Comparison of ENCODE assay signal across 14 mouse cellular contexts in the genomic region with DNA sequence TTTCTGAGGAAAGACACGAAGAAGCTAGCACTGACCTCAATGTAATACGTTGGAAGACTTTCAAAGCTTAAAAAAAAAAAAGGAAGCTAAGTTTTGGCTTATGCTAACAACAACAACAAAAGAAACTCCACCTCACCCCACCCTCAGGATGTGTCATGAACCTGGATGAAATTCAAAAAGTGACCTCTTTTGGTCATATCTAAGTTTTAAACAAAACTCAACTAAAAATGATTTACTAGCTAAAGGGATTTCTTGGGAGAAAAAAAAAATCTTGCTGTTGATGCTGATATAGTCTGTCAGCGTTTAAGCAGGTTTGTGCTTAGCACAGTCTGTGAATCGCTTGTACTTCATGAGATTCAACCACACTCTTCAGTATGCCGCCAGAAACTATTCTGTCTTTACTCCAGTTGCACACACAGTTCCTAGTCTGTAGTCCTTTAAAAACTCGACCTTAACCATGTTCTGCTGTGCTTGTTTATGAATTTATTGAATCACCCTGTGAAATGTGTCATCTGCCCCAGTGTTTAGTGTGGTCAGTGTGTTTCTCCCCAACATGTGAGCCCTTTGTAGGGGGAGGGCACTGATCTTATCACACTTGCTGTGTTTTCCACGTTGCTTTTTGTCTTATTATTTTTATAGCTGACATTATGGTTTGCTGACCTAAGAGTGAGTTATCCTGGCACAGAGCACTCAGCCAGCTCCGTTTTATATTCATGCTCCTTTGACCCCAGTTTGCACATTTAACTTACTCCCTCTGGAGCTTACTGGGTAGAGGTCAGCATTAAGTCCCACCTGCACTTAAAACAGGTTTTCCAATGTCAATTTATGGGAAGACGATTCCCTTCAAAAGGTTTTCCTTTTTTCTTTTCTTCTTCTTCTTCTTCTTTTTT. TPM values are rescaled to one million over a fixed set of nuclear protein-coding genes. Genes with fewer than 3 reads are reported as not detected.
DNase-seq lines count a peak whose midpoint lies in the region; ATAC-seq and TF ChIP-seq lines count a peak whose summit lies in the region.
"Had no signal": no experiment of that assay in that cellular context is flagged by ENCODE, and none has a peak within 500 bp of the region (broad histone marks: within the 10 kb centered on the region; RNA-seq: fewer than 3 reads in every experiment).

No protein-coding gene starts in this region.

- no peaks in the 10 kb centered on the region for H3K36me3 ChIP-seq in heart, embryonic 13.5 days
- H3K36me3 ChIP-seq in liver, adult 2 months (ENCODE audit: control insufficient read depth, insufficient read depth, low read length): no peaks in the 10 kb centered on the region
- no peaks in the 10 kb centered on the region for H3K36me3 ChIP-seq in liver, embryonic 12.5 days
- no peaks in the 10 kb centered on the region for H3K36me3 ChIP-seq in midbrain, postnatal 0 days (ENCODE audit: insufficient read depth, low read length)
- H3K36me3 ChIP-seq in hindbrain, embryonic 13.5 days: no peaks in the 10 kb centered on the region
- H3K36me3 ChIP-seq: embryonic facial prominence, embryonic 13.5 days; limb, embryonic 13.5 days; midbrain, embryonic 13.5 days; neural tube, embryonic 13.5 days had no signal

- TF ChIP-seq CTCF in liver, adult 2 months (IDR thresholded peaks at IDR 0.05; ENCODE audit: low read depth, low read length): no peak
- TF ChIP-seq CTCF in midbrain, postnatal 0 days (IDR thresholded peaks at IDR 0.05): no peak

- H3K27me3 ChIP-seq in heart, embryonic 13.5 days (replicated peaks): no peaks in the 10 kb centered on the region
- no peaks in the 10 kb centered on the region for H3K27me3 ChIP-seq in liver, adult 2 months (ENCODE audit: control insufficient read depth, insufficient read depth, low read length)
- H3K27me3 ChIP-seq in liver, embryonic 12.5 days (replicated peaks): no peaks in the 10 kb centered on the region
- H3K27me3 ChIP-seq in midbrain, postnatal 0 days (ENCODE audit: insufficient read depth, low read length): no peaks in the 10 kb centered on the region
- no peaks in the 10 kb centered on the region for H3K27me3 ChIP-seq in hindbrain, embryonic 13.5 days
- H3K27me3 ChIP-seq: embryonic facial prominence, embryonic 13.5 days; forebrain, embryonic 13.5 days; limb, embryonic 13.5 days; midbrain, embryonic 13.5 days; neural tube, embryonic 13.5 days had no signal

- no peak overlapping the region for H3K4me2 ChIP-seq in heart, embryonic 13.5 days
- H3K4me2 ChIP-seq in liver, embryonic 12.5 days: no peak overlapping the region
- H3K4me2 ChIP-seq in midbrain, postnatal 0 days (ENCODE audit: low read depth, low read length, poor library complexity, severe bottlenecking): no peak overlapping the region
- H3K4me2 ChIP-seq in hindbrain, embryonic 13.5 days: no peak overlapping the region
- H3K4me2 ChIP-seq: embryonic facial prominence, embryonic 13.5 days; forebrain, embryonic 13.5 days; limb, embryonic 13.5 days; midbrain, embryonic 13.5 days; neural tube, embryonic 13.5 days had no signal

- no peak overlapping the region for H3K9ac ChIP-seq in heart, embryonic 13.5 days
- peak overlapping the region; percentile 50; the same call in 1 of the 2 replicates for H3K9ac ChIP-seq in liver, adult 2 months (ENCODE audit: low read depth, low read length)
- H3K9ac ChIP-seq in liver, embryonic 12.5 days: no peak overlapping the region
- no peak overlapping the region for H3K9ac ChIP-seq in midbrain, postnatal 0 days (replicated peaks; ENCODE audit: low read length, poor library complexity, severe bottlenecking)
- H3K9ac ChIP-seq in hindbrain, embryonic 13.5 days: no peak overlapping the region
- H3K9ac ChIP-seq: embryonic facial prominence, embryonic 13.5 days; forebrain, embryonic 13.5 days; limb, embryonic 13.5 days; midbrain, embryonic 13.5 days; neural tube, embryonic 13.5 days had no signal

- 0 out of 2 replicates have a peak overlapping the region, but pooled peaks have one; percentile 20 for H3K27ac ChIP-seq in heart, embryonic 13.5 days (replicated peaks)
- H3K27ac ChIP-seq in liver, adult 2 months (replicated peaks; ENCODE audit: insufficient read depth, low read depth, low read length): peak overlapping the region; percentile 85
- no peak overlapping the region for H3K27ac ChIP-seq in liver, embryonic 12.5 days
- H3K27ac ChIP-seq in midbrain, postnatal 0 days (ENCODE audit: low read depth, low read length): no peak overlapping the region
- no peak overlapping the region for H3K27ac ChIP-seq in hindbrain, embryonic 13.5 days
- H3K27ac ChIP-seq: embryonic facial prominence, embryonic 13.5 days; forebrain, embryonic 13.5 days; limb, embryonic 13.5 days; midbrain, embryonic 13.5 days; neural tube, embryonic 13.5 days had no signal

- H3K4me3 ChIP-seq in heart, embryonic 13.5 days: no peak overlapping the region
- no peak overlapping the region for H3K4me3 ChIP-seq in liver, adult 2 months (ENCODE audit: insufficient read depth, low read depth, low read length)
- no peak overlapping the region for H3K4me3 ChIP-seq in liver, embryonic 12.5 days
- no peak overlapping the region for H3K4me3 ChIP-seq in midbrain, postnatal 0 days (ENCODE audit: low read depth, low read length)
- no peak overlapping the region for H3K4me3 ChIP-seq in hindbrain, embryonic 13.5 days
- H3K4me3 ChIP-seq: embryonic facial prominence, embryonic 13.5 days; forebrain, embryonic 13.5 days; limb, embryonic 13.5 days; midbrain, embryonic 13.5 days; neural tube, embryonic 13.5 days had no signal

- intact Hi-C loops in heart, postnatal 25 days (cut with DNase I): no loop called here

- ATAC-seq in heart, embryonic 13.5 days (ENCODE audit: extremely low read depth, insufficient number of reproducible peaks, low FRiP score, low TSS enrichment): no peak; the same call in 1 of the 2 replicates
- ATAC-seq in liver, embryonic 12.5 days: no peak
- peak; percentile 49 for ATAC-seq in monocyte, adult 5-6 weeks (replicated peaks; ENCODE audit: insufficient number of reproducible peaks, low FRiP score, low TSS enrichment, poor library complexity, severe bottlenecking)
- no peak for ATAC-seq in midbrain, postnatal 0 days (ENCODE audit: low FRiP score)
- ATAC-seq in hindbrain, embryonic 13.5 days (ENCODE audit: low FRiP score): no peak
- ATAC-seq: forebrain, embryonic 13.5 days; midbrain, embryonic 13.5 days had no signal

- no peak for DNase-seq in heart, postnatal 25 days (ENCODE audit: low spot score)
- peak; percentile 67 for DNase-seq in liver, adult 2 months (ENCODE audit: extremely low read depth, low read depth, low spot score)
- DNase-seq in adrenal gland, postnatal 36 days: peak; percentile 17 to 30
- no peak for DNase-seq in midbrain, postnatal 0 days (ENCODE audit: low spot score)
- DNase-seq: cerebellum, adult 9-11 months had no signal

- WGBS in heart, embryonic 13.5 days: 64% methylated on average over 9 of the region's 9 CpGs
- WGBS in liver, adult 2 months: 12% methylated on average over 9 of the region's 9 CpGs
- WGBS in liver, embryonic 12.5 days (ENCODE audit: insufficient replicate concordance): 60% methylated on average over 9 of the region's 9 CpGs
- 76% methylated on average over 9 of the region's 9 CpGs for WGBS in midbrain, postnatal 0 days
- 84% methylated on average over 9 of the region's 9 CpGs for WGBS in hindbrain, embryonic 13.5 days

- H3K4me1 ChIP-seq in heart, embryonic 13.5 days: peaks cover 26% of the 10 kb centered on the region
- H3K4me1 ChIP-seq in liver, adult 2 months (ENCODE audit: control insufficient read depth, insufficient read depth, low read length): peaks cover 25% of the 10 kb centered on the region
- peaks cover 14% of the 10 kb centered on the region for H3K4me1 ChIP-seq in liver, embryonic 12.5 days
- H3K4me1 ChIP-seq in midbrain, postnatal 0 days (ENCODE audit: insufficient read depth, low read length): no peaks in the 10 kb centered on the region
- no peaks in the 10 kb centered on the region for H3K4me1 ChIP-seq in hindbrain, embryonic 13.5 days (replicated peaks)
- H3K4me1 ChIP-seq: midbrain, embryonic 13.5 days had no signal

- no peaks in the 10 kb centered on the region for H3K9me3 ChIP-seq in heart, embryonic 13.5 days
- H3K9me3 ChIP-seq in liver, embryonic 12.5 days (replicated peaks): no peaks in the 10 kb centered on the region
- H3K9me3 ChIP-seq in midbrain, postnatal 0 days (ENCODE audit: low read length): no peaks in the 10 kb centered on the region
- H3K9me3 ChIP-seq in hindbrain, embryonic 13.5 days: no peaks in the 10 kb centered on the region
- H3K9me3 ChIP-seq: embryonic facial prominence, embryonic 13.5 days; forebrain, embryonic 13.5 days; limb, embryonic 13.5 days; midbrain, embryonic 13.5 days; neural tube, embryonic 13.5 days had no signal

- no peak for TF ChIP-seq POLR2A in liver, adult 2 months (IDR thresholded peaks at IDR 0.05; ENCODE audit: extremely low read depth, insufficient read depth, low read length)

- peaks cover 5% of the 10 kb centered on the region; the same call in 1 of the 2 replicates for H3K79me2 ChIP-seq in liver, adult 2 months (ENCODE audit: control insufficient read depth, insufficient read depth, low read length)

RNA-seq across cellular contexts. Expression of gene Prkd3, which starts 25.4 kb away (rescaled TPM):
- 23.9 and 24.8 TPM in 2 replicates for polyA plus RNA-seq in heart, embryonic 13.5 days (2015; fragmentation: Nextera tagmentation; extraction: Ambion mirVana)
- total RNA-seq in heart, postnatal 25 days (2021): 10 to 100 TPM; 16.5 to 19.8 TPM
- total RNA-seq in liver, adult 2 months (2014; rRNA removed): 191 and 211 TPM in 2 replicates
- polyA plus RNA-seq in liver, adult 2 months (2012; rRNA removed): 71.8 and 79.6 TPM in 2 replicates
- polyA plus RNA-seq in liver, embryonic 12.5 days (2016; fragmentation: Nextera tagmentation; extraction: Ambion mirVana): 12.9 and 13.3 TPM in 2 replicates
- 10 to 100 TPM; 26.0 to 32.2 TPM for total RNA-seq in adrenal gland, postnatal 36 days (2021)
- 85.4 to 117 TPM (median 96.5 TPM) in 3 replicates for total RNA-seq in monocyte, adult 5-6 weeks (2017)
- 15.5 and 20.1 TPM in 2 replicates for total RNA-seq in midbrain, postnatal 0 days (2014; rRNA removed)
- polyA plus RNA-seq in midbrain, postnatal 0 days (2015; fragmentation: Nextera tagmentation; extraction: Ambion mirVana): 4.9 and 5.9 TPM in 2 replicates
- 17.6 and 18.8 TPM in 2 replicates for polyA plus RNA-seq in hindbrain, embryonic 13.5 days (2015; fragmentation: Nextera tagmentation; extraction: Ambion mirVana)

RNA-seq across cellular contexts. Expression of gene Qpct, which starts 56.5 kb away (rescaled TPM):
- polyA plus RNA-seq in heart, embryonic 13.5 days (2015; fragmentation: Nextera tagmentation; extraction: Ambion mirVana): 36.5 and 36.6 TPM in 2 replicates
- 1 to 10 TPM; 5.9 to 7.2 TPM for total RNA-seq in heart, postnatal 25 days (2021)
- total RNA-seq in liver, adult 2 months (2014; rRNA removed): 17.6 and 26.6 TPM in 2 replicates
- 9.8 and 12.1 TPM in 2 replicates for polyA plus RNA-seq in liver, adult 2 months (2012; rRNA removed)
- polyA plus RNA-seq in liver, embryonic 12.5 days (2016; fragmentation: Nextera tagmentation; extraction: Ambion mirVana): 10.0 and 11.7 TPM in 2 replicates
- 1 to 10 TPM; 8.1 to 8.2 TPM for total RNA-seq in adrenal gland, postnatal 36 days (2021)
- 4.3 to 7.2 TPM (median 6.2 TPM) in 3 replicates for total RNA-seq in monocyte, adult 5-6 weeks (2017)
- 27.9 and 28.0 TPM in 2 replicates for total RNA-seq in midbrain, postnatal 0 days (2014; rRNA removed)
- polyA plus RNA-seq in midbrain, postnatal 0 days (2015; fragmentation: Nextera tagmentation; extraction: Ambion mirVana): 30.2 and 35.7 TPM in 2 replicates
- polyA plus RNA-seq in hindbrain, embryonic 13.5 days (2015; fragmentation: Nextera tagmentation; extraction: Ambion mirVana): 12.4 and 13.2 TPM in 2 replicates

RNA-seq across cellular contexts. Expression of gene Ndufaf7, which starts 58.2 kb away (rescaled TPM):
- 57.9 and 66.6 TPM in 2 replicates for polyA plus RNA-seq in heart, embryonic 13.5 days (2015; fragmentation: Nextera tagmentation; extraction: Ambion mirVana)
- total RNA-seq in heart, postnatal 25 days (2021): 10 to 100 TPM; 47.3 to 48.6 TPM
- 14.6 and 17.3 TPM in 2 replicates for total RNA-seq in liver, adult 2 months (2014; rRNA removed)
- polyA plus RNA-seq in liver, adult 2 months (2012; rRNA removed): 5.5 and 5.7 TPM in 2 replicates
- 38.7 and 41.8 TPM in 2 replicates for polyA plus RNA-seq in liver, embryonic 12.5 days (2016; fragmentation: Nextera tagmentation; extraction: Ambion mirVana)
- total RNA-seq in adrenal gland, postnatal 36 days (2021): 10 to 100 TPM; 37.0 to 44.1 TPM
- total RNA-seq in monocyte, adult 5-6 weeks (2017): 40.7 to 61.7 TPM (median 53.5 TPM) in 3 replicates
- total RNA-seq in midbrain, postnatal 0 days (2014; rRNA removed): 27.5 and 29.9 TPM in 2 replicates
- 56.4 and 61.6 TPM in 2 replicates for polyA plus RNA-seq in midbrain, postnatal 0 days (2015; fragmentation: Nextera tagmentation; extraction: Ambion mirVana)
- polyA plus RNA-seq in hindbrain, embryonic 13.5 days (2015; fragmentation: Nextera tagmentation; extraction: Ambion mirVana): 57.1 and 62.5 TPM in 2 replicates

RNA-seq across cellular contexts. Expression of gene Cebpz, which starts 58.3 kb away (rescaled TPM):
- 28.4 and 33.7 TPM in 2 replicates for polyA plus RNA-seq in heart, embryonic 13.5 days (2015; fragmentation: Nextera tagmentation; extraction: Ambion mirVana)
- total RNA-seq in heart, postnatal 25 days (2021): 10 to 100 TPM; 18.9 to 19.2 TPM
- total RNA-seq in liver, adult 2 months (2014; rRNA removed): 17.7 and 19.0 TPM in 2 replicates
- polyA plus RNA-seq in liver, adult 2 months (2012; rRNA removed): 3.2 and 4.4 TPM in 2 replicates
- 51.3 and 53.5 TPM in 2 replicates for polyA plus RNA-seq in liver, embryonic 12.5 days (2016; fragmentation: Nextera tagmentation; extraction: Ambion mirVana)
- 10 to 100 TPM; 45.6 to 51.1 TPM for total RNA-seq in adrenal gland, postnatal 36 days (2021)
- 139 to 178 TPM (median 141 TPM) in 3 replicates for total RNA-seq in monocyte, adult 5-6 weeks (2017)
- total RNA-seq in midbrain, postnatal 0 days (2014; rRNA removed): 18.4 and 20.9 TPM in 2 replicates
- 43.3 and 46.2 TPM in 2 replicates for polyA plus RNA-seq in midbrain, postnatal 0 days (2015; fragmentation: Nextera tagmentation; extraction: Ambion mirVana)
- 57.3 and 61.0 TPM in 2 replicates for polyA plus RNA-seq in hindbrain, embryonic 13.5 days (2015; fragmentation: Nextera tagmentation; extraction: Ambion mirVana)

Comparison
In these comparisons a context has a peak if more than half of its experiments do, and no peak if none do; other contexts are left out.
1. H3K27ac ChIP-seq: peak in heart, embryonic 13.5 days (single experiment) and liver, adult 2 months (single experiment); none in liver, embryonic 12.5 days (single experiment), midbrain, postnatal 0 days (single experiment) and hindbrain, embryonic 13.5 days (single experiment).
2. DNase-seq: peak in liver, adult 2 months (single experiment) and adrenal gland, postnatal 36 days (2 of 2); none in heart, postnatal 25 days (single experiment) and midbrain, postnatal 0 days (single experiment).